Mouse (Mus musculus): ENCODE data around the gene Anp32a. TPM values are rescaled to one million over a fixed set of nuclear protein-coding genes. Genes with fewer than 3 reads are reported as not detected.
A peak's percentile ranks its signal among the peaks of the same experiment; 100 is the strongest.

Anp32a gene
- polyA plus RNA-seq (2015; fragmentation: Nextera tagmentation; extraction: Ambion mirVana) = 168 and 174 TPM in 2 replicates

DNA sequence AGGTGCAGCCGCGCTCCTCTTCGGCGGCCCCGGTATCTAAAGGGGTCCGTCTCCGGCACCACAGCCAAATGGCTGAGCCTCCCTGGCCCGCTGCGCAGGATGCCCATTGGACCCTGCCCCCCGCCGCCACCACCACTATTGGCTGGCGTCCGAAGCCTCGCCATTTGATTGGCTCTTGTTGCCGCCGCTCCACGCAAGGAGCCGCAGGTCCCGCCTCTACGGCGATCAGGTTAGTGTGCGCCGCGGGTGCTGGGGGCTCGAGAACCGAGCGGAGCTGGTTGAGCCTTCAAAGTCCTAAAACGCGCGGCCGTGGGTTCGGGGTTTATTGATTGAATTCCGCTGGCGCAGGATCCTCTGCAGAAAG is at the start of gene Anp32a:
Anp32a (plus strand) TSS at position 171 of the 364 bp plus-strand sequence.
- H3K27me3 ChIP-seq = no peaks in the 10 kb centered on the region
- ATAC-seq (replicated peaks) = peak; percentile 90
- H3K4me2 ChIP-seq (replicated peaks) = peak within 1 kb of the TSS; percentile 60
- peak within 1 kb of the TSS; percentile 87 for H3K4me3 ChIP-seq
- peaks cover 31% of the 10 kb centered on the region for H3K4me1 ChIP-seq
- H3K27ac ChIP-seq (replicated peaks) = peak within 1 kb of the TSS; percentile 100
- peak within 1 kb of the TSS; percentile 99 for H3K9ac ChIP-seq (replicated peaks)
- H3K36me3 ChIP-seq = no peaks in the 10 kb centered on the region
- H3K9me3 ChIP-seq = no peaks in the 10 kb centered on the region
- under 1% methylated on average over 34 of the region's 34 CpGs for WGBS

DNA sequence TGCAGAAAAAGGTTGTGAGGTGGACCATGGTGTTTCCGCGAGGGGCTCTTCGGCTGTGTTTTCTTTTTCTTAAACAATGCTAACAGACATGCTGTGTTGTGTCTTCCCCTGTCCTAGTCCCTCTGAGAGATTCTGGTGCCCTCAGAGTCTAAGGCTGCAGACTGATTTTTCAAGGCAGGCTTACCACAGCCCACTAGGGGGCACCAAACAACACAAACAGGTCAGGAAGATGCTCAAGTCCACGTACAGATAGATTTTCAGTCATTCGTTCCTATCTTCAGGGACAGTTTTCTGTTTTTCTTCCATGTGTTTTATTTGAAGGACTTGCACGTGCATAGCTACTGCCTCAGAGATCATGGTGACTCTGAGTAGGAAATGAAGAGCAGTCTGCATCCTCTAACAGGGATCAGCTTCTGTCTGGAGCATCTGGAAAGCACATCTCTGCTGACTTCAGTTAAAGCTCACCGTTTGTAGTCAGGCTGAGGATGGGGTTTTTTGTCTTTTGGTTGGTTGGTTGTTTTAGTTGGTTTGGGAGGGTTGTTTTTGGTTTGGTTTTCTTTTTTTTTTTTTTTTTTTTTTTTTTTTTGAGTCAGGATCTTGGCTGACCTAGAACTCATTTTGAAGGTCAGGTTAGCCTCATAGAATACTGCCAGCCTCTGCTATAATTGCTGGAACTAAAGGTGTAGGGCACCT is 45.9 kb upstream of the Anp32a start:
- H3K4me2 ChIP-seq (replicated peaks) = no peak overlapping the region
- H3K27me3 ChIP-seq = no peaks in the 10 kb centered on the region
- H3K4me1 ChIP-seq = no peaks in the 10 kb centered on the region; the same call in 1 of the 2 replicates
- H3K9ac ChIP-seq (replicated peaks) = no peak overlapping the region
- no peak for ATAC-seq (replicated peaks)
- H3K36me3 ChIP-seq = no peaks in the 10 kb centered on the region
- H3K9me3 ChIP-seq = no peaks in the 10 kb centered on the region
- no peak overlapping the region for H3K4me3 ChIP-seq
- no peak overlapping the region for H3K27ac ChIP-seq (replicated peaks)
- 31% methylated on average over 7 of the region's 7 CpGs for WGBS

DNA sequence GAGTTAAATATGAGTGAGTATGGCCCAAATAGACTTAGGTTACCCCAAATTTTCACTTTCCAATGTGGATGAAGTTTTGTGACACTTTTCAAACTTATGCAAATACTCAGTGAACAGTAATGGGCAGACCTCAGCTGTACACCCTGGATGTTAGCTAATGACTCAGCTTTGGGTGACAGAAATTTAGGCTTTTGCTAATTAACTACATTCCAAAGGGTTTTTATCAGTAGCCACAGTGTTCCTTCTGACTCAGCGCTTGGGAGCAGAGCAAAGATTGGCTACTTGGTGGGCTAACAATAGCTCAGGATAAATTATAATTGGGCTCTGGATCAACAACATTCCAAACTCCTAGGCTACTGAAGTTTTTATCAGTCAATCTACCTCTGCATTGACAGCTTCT is 44.2 kb upstream of the Anp32a start:
- H3K9me3 ChIP-seq = no peaks in the 10 kb centered on the region
- H3K27me3 ChIP-seq = no peaks in the 10 kb centered on the region
- 9% methylated on average over 1 of the region's 1 CpGs for WGBS
- no peak overlapping the region for H3K4me3 ChIP-seq
- H3K27ac ChIP-seq (replicated peaks) = no peak overlapping the region
- H3K9ac ChIP-seq (replicated peaks) = no peak overlapping the region
- no peaks in the 10 kb centered on the region for H3K36me3 ChIP-seq
- no peak for ATAC-seq (replicated peaks)
- H3K4me1 ChIP-seq = no peaks in the 10 kb centered on the region; the same call in 1 of the 2 replicates
- H3K4me2 ChIP-seq (replicated peaks) = no peak overlapping the region

DNA sequence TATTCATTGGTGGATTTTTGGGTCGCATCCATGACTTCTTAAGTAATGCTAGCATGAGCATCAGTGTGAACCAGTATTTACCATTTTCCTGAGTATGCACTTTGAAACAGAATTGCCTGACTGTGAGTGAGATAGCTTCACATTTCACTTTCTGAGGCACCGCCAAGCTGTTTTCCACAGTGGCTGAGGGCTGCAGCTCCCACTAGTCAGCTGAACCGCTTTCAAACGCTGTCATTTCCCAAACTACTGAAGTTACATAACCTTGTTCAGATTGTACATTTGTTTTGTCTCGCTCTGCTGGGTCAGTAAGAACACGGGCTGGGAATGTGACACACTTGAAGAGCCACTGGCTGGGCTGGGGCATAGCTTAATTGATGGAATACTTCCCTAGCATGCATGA is 25.5 kb upstream of the Anp32a start:
- H3K9me3 ChIP-seq = no peaks in the 10 kb centered on the region
- no peaks in the 10 kb centered on the region for H3K27me3 ChIP-seq
- H3K9ac ChIP-seq (replicated peaks) = no peak overlapping the region
- no peak overlapping the region for H3K27ac ChIP-seq (replicated peaks)
- ATAC-seq (replicated peaks) = no peak
- no peak overlapping the region for H3K4me2 ChIP-seq (replicated peaks)
- H3K4me1 ChIP-seq = no peaks in the 10 kb centered on the region
- WGBS = 93% methylated on average over 6 of the region's 6 CpGs
- H3K4me3 ChIP-seq = no peak overlapping the region
- H3K36me3 ChIP-seq = no peaks in the 10 kb centered on the region

DNA sequence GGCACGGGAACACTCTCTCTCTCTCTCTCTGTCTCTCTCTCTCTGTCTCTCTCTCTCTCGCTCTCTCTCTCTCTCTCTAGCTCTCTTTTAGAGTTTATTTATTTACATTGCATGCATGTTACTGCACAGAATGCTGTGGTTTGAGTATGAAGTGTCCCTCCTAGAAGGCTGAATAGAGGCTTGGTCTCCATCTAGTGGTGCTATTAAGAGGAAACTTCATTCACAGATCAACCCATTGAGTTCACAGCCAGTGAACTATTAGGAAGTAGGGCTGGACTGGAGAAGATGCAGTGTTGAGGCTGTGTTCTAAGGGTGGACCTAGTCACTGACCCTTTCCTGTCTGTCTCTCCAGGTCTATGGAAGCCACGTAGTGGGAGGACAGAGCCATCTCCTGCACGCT is 22.4 kb upstream of the Anp32a start:
- no peak overlapping the region for H3K4me3 ChIP-seq
- no peak for ATAC-seq (replicated peaks)
- H3K4me2 ChIP-seq (replicated peaks) = no peak overlapping the region
- WGBS = 80% methylated on average over 4 of the region's 4 CpGs
- H3K4me1 ChIP-seq = no peaks in the 10 kb centered on the region
- H3K9me3 ChIP-seq = no peaks in the 10 kb centered on the region
- no peak overlapping the region for H3K27ac ChIP-seq (replicated peaks)
- H3K9ac ChIP-seq (replicated peaks) = no peak overlapping the region
- no peaks in the 10 kb centered on the region for H3K36me3 ChIP-seq
- no peaks in the 10 kb centered on the region for H3K27me3 ChIP-seq

DNA sequence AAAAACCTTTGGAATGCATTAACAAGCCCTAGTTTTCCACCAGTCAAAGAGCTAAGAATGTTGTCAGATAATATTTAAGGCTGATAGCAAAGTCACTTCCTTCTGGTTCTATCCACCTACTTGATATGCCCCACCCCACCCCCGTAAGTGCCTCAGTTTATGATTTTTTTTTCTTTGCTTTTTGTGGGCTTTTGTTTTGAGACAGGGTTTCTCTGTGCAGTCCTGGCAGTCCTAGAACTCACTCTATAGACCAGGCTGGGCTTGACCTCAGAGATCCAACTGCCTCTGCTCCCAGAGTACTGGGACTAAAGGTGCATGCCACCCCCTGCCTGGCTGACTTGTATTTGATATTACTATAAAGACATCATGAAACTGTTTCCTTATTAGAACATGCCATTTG is 17.3 kb upstream of the Anp32a start:
- H3K4me2 ChIP-seq (replicated peaks) = no peak overlapping the region
- H3K9ac ChIP-seq (replicated peaks) = no peak overlapping the region
- no peak overlapping the region for H3K4me3 ChIP-seq
- no peaks in the 10 kb centered on the region for H3K27me3 ChIP-seq
- H3K36me3 ChIP-seq = no peaks in the 10 kb centered on the region
- ATAC-seq (replicated peaks) = no peak
- no peak overlapping the region for H3K27ac ChIP-seq (replicated peaks)
- no peaks in the 10 kb centered on the region for H3K9me3 ChIP-seq
- no peaks in the 10 kb centered on the region for H3K4me1 ChIP-seq
- 60% methylated on average over 1 of the region's 1 CpGs for WGBS

DNA sequence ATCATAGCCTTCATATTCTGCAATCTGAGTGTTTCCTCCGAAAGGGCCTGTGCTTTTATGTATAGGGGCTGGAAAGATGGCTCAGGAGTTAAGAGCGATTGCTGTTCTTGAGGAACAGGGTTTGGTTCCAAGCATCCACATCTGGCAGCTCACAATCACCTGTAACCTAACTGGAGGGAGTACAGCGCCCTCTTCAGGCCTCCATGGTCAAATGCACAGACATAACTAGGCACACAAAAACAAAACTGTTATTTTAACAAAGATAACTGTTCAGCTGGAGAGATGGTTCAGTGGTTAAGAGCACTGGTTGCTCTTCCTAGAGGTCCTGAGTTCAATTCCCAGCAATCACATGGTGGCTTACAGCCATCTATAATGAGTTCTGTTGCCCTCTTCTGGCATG is 15.1 kb upstream of the Anp32a start:
- Histone ChIP-seq H3K36me3 (no peaks in the 10 kb centered on the region), H3K4me3 (no peak overlapping the region), H3K9ac (replicated peaks) (no peak overlapping the region), H3K4me1 (no peaks in the 10 kb centered on the region), H3K27me3 (no peaks in the 10 kb centered on the region), H3K4me2 (replicated peaks) (no peak overlapping the region), H3K9me3 (no peaks in the 10 kb centered on the region), H3K27ac (replicated peaks) (no peak overlapping the region)
- WGBS = 71% methylated on average over 3 of the region's 3 CpGs
- no peak for ATAC-seq (replicated peaks)

DNA sequence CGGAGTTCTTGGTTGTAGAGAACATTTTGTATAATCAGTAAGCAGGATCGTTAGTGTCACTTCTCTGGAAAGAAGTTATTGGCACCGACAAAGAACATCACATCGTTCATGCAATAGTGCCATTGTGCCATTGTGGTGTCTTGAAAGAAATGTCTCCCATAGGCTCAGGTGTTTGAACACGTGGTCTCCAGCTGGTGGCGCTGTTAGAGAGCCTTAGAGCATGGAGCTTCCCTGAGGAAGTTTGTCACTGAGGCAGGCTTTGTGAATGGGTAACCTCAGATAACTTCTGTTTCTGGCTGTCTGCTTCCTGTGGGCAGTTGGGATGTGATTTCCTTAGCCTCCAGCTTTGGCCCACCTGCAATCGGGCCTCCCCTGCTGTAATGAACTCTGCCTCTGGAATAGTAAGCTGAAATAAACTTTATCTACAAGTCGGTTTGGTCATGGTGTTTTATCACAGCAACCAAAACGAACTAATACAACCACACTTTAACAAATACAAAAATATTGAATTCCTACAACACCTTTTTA is 6.7 kb upstream of the Anp32a start:
- Histone ChIP-seq H3K27ac (replicated peaks) (no peak overlapping the region), H3K9me3 (no peaks in the 10 kb centered on the region), H3K4me1 (peaks cover 10% of the 10 kb centered on the region), H3K36me3 (no peaks in the 10 kb centered on the region), H3K4me3 (no peak overlapping the region), H3K27me3 (no peaks in the 10 kb centered on the region), H3K9ac (replicated peaks) (no peak overlapping the region), H3K4me2 (replicated peaks) (no peak overlapping the region)
- no peak for ATAC-seq (replicated peaks)
- 78% methylated on average over 9 of the region's 9 CpGs for WGBS

DNA sequence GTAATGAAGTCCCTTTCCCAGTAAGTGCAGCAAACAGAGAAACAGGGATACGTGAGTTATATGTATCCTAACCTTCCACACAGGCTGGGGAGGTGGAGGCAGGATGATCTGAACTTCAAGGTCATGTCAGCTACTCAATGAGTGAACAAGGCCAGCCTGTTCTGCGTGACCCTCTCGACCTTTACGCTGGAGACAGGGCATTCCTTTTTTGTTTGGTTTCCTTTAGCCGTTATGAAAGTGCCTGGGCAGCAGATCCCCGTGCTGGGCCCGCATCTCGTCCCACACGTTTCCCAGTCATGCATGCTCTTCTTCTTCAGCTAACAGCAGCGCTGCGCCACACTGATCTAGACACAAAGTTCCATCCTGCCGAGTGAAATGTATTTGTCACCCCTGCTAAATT is 5.7 kb upstream of the Anp32a start:
- H3K9ac ChIP-seq (replicated peaks) = no peak overlapping the region
- no peak for ATAC-seq (replicated peaks)
- no peaks in the 10 kb centered on the region for H3K9me3 ChIP-seq

DNA sequence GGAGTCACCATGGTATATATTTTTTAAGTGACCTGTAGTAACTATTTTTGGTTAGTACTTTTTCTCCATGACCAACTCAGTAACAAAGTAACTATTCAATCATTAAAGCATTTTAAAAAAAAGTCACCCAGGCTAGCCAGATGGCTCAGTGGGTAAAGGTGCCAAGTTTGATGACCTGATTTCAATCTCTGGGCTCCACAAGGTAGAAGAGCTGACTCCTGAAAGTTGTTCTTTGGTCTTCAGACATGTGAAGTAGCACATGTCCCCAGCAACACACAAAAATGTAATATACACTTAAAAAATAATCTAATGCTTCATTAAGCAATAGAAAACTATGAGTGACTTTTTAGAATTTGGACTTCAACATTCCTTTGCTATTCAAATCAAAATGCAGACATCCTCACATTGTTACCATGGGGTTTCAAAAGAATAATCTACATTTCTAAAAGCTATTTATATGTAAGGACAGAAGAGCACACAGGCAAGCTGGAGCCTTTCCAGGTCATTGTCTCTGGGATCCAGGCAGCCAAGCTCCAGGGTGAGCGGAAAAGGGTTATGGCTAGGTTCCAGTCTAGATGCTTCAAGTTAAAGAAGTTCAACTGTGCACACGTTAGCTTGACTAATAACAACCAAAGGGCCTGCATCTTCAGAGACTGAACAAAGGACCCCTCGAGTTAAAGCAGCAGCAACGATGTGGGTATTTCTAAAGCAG is 3.0 kb upstream of the Anp32a start:
- no peaks in the 10 kb centered on the region for H3K27me3 ChIP-seq
- no peak for ATAC-seq (replicated peaks)
- H3K4me2 ChIP-seq (replicated peaks) = no peak overlapping the region
- WGBS = 51% methylated on average over 4 of the region's 4 CpGs
- H3K4me3 ChIP-seq = no peak overlapping the region
- H3K27ac ChIP-seq (replicated peaks) = 0 out of 2 replicates have a peak overlapping the region, but pooled peaks have one; percentile 26
- no peaks in the 10 kb centered on the region for H3K36me3 ChIP-seq
- H3K9me3 ChIP-seq = no peaks in the 10 kb centered on the region
- peaks cover 17% of the 10 kb centered on the region for H3K4me1 ChIP-seq
- no peak overlapping the region for H3K9ac ChIP-seq (replicated peaks)

More for the DNA sequence above, 5.7 kb upstream of the Anp32a start:
- Histone ChIP-seq H3K4me1 (peaks cover 17% of the 10 kb centered on the region), H3K27ac (replicated peaks) (no peak overlapping the region), H3K36me3 (no peaks in the 10 kb centered on the region), H3K4me2 (replicated peaks) (no peak overlapping the region), H3K27me3 (no peaks in the 10 kb centered on the region), H3K4me3 (no peak overlapping the region)
- WGBS = 67% methylated on average over 12 of the region's 12 CpGs

DNA sequence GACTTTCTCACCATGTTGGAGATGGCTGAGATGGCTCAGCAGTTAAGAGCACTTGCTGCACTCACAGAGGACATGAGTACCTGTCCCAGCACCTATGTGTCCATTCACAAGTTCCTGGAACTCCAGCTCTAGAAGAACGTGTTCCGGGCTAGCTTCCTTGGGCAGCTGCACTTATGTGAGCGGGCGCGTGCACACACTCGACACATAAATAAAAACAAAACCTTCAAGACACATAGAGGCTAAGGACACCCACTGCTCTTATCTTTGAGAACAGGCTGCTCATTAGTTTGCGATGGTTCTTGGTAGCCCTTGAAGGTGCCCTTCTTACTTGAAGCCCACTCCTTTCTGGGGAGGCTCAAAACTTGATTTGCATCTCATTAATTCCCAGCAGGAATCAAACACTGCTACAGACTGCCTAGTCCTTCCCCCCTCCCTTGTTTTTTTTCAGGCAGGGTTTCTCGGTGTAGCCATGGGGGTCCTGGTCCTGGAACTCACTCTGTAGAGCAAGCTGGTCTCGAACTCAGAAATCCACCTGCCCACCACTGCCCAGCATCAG is 2.4 kb upstream of the Anp32a start:
- no peaks in the 10 kb centered on the region for H3K36me3 ChIP-seq
- no peak overlapping the region for H3K4me2 ChIP-seq (replicated peaks)
- H3K9me3 ChIP-seq = no peaks in the 10 kb centered on the region
- H3K9ac ChIP-seq (replicated peaks) = no peak overlapping the region
- no peak for ATAC-seq (replicated peaks)
- peaks cover 17% of the 10 kb centered on the region for H3K4me1 ChIP-seq
- WGBS = 65% methylated on average over 9 of the region's 9 CpGs
- H3K4me3 ChIP-seq = no peak overlapping the region
- H3K27me3 ChIP-seq = no peaks in the 10 kb centered on the region
- H3K27ac ChIP-seq (replicated peaks) = 0 out of 2 replicates have a peak overlapping the region, but pooled peaks have one; percentile 26
